Mouse (Mus musculus) G1E (cell line): ENCODE measurements around the gene Vps52.
"Not testable (repeated sequence)": the region's sequence is repeated elsewhere in the genome, so short reads cannot be mapped to it uniquely, and the experiment has no call there.

Source experiments
- CTCF ChIP-seq: IDR thresholded peaks from 2 replicates; pipeline ENCODE4 v1.5.1; 2012; ENCODE audit warnings: low read depth, low read length, inconsistent platforms, mixed read lengths
- GATA1 ChIP-seq: IDR thresholded peaks from 2 replicates; pipeline ENCODE4 v1.6.1; 2012; ENCODE audit warnings: borderline replicate concordance, low read length, inconsistent platforms, mixed read lengths
- GATA2 ChIP-seq: IDR thresholded peaks from 2 replicates; pipeline ENCODE4 v1.6.1; 2012; ENCODE audit warnings: low read depth, low read length, inconsistent platforms, borderline replicate concordance
- POLR2AphosphoS5 ChIP-seq: IDR thresholded peaks from 2 replicates; pipeline ENCODE4 v1.6.1; 2012; ENCODE audit warnings: low read depth, low read length, inconsistent platforms; ENCODE audit not compliant: insufficient replicate concordance
- TAL1 ChIP-seq: conservative IDR thresholded peaks from 2 replicates; pipeline ENCODE4 v1.6.1; 2012; ENCODE audit warnings: low read depth, low read length, inconsistent platforms, mixed read lengths

DNA sequence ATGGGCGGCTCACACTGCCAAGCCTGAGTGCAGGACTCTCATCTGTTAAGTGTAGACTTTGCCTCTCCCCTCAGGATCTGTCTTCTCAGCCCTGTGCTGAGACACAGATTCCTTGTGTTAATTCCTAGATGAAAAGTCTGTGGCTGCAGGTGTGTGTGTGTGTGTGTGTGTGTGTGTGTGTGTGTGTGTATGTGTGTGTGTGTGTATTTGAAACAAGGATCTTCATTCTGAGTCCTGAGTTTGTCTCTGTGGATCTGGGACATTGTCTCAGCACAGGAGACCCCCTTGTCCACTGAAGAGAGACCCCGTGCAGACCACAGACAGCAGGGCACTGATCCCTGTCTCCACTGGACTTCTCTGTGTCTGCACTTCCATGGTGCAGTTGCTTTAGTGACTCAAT is 45.2 kb downstream of the Vps52 start:
- TF ChIP-seq CTCF, TAL1, GATA1, GATA2, POLR2AphosphoS5: not testable (repeated sequence)
